Mouse (Mus musculus) intestine, postnatal 0 days (tissue): Measurements from ENCODE around the gene Ctxn1. TPM values are rescaled to one million over a fixed set of nuclear protein-coding genes. Genes with fewer than 3 reads are reported as not detected.

ENCODE experiments used
- ATAC-seq: fragments of 200-750 bp; cut with Nextera tagmentation; 2 replicates; pipeline ENCODE4 v1.8.0; 2017; ENCODE audit warnings: mild to moderate bottlenecking, moderate TSS enrichment, moderate library complexity
- H3K27ac ChIP-seq: fragments of 300-500 bp; sonication (generic); 2 replicates; pipeline ENCODE4 v1.5.1; 2014; ENCODE audit warnings: mild to moderate bottlenecking, low read depth, low read length, moderate library complexity
- H3K27me3 ChIP-seq: fragments of 300-500 bp; sonication (generic); replicated peaks from 2 replicates; pipeline ENCODE4 v1.6.1; 2014; ENCODE audit warnings: low read length, mixed read lengths; ENCODE audit not compliant: control insufficient read depth, insufficient read depth
- H3K36me3 ChIP-seq: fragments of 300-500 bp; sonication (generic); 2 replicates; pipeline ENCODE4 v1.6.1; 2014; ENCODE audit warnings: mild to moderate bottlenecking, moderate library complexity; ENCODE audit not compliant: control insufficient read depth, insufficient read depth
- H3K4me1 ChIP-seq: fragments of 300-500 bp; sonication (generic); replicated peaks from 2 replicates; pipeline ENCODE4 v1.6.1; 2014; ENCODE audit warnings: antibody characterized with exemption, low read length, mixed read lengths; ENCODE audit not compliant: control insufficient read depth, insufficient read depth
- H3K4me2 ChIP-seq: fragments of 300-500 bp; sonication (generic); replicated peaks from 2 replicates; pipeline ENCODE4 v1.6.1; 2014; ENCODE audit warnings: low read depth, mild to moderate bottlenecking, moderate library complexity
- H3K4me3 ChIP-seq: fragments of 300-500 bp; sonication (generic); 2 replicates; pipeline ENCODE4 v1.5.1; 2014; ENCODE audit warnings: low read depth, low read length
- H3K9ac ChIP-seq: fragments of 300-500 bp; sonication (generic); 2 replicates; pipeline ENCODE4 v1.6.1; 2014; ENCODE audit warnings: mild to moderate bottlenecking, low read depth, low read length
- H3K9me3 ChIP-seq: fragments of 300-500 bp; sonication (generic); 2 replicates; pipeline ENCODE4 v1.6.1; 2016; ENCODE audit warnings: mixed run types; ENCODE audit not compliant: control insufficient read depth
- CTCF ChIP-seq: sonication (generic); IDR thresholded peaks from 2 replicates; pipeline ENCODE4 v1.5.1; 2016; ENCODE audit warnings: low read depth, mild to moderate bottlenecking, control low read depth, antibody characterized with exemption, moderate library complexity
- WGBS: fragments of 180-500 bp; shearing (Covaris S2); extraction: QIAGEN DNeasy Blood & Tissue Kit; methylation state at CpG from one replicate; pipeline ENCODE4 v1.1.7; 2014; 5-methylcytosine and 5-hydroxymethylcytosine counted together
- polyA plus RNA-seq: library from polyadenylated mRNA; unstranded; fragments of >200 nt; fragmentation: Nextera tagmentation; extraction: Ambion mirVana; gene quantifications from 2 replicates; pipeline ENCODE4 v1.2.1, GENCODE M21; 2015

The Ctxn1 gene
- polyA plus RNA-seq, 1 experiment from 2014 or later: 29.4 TPM

DNA sequence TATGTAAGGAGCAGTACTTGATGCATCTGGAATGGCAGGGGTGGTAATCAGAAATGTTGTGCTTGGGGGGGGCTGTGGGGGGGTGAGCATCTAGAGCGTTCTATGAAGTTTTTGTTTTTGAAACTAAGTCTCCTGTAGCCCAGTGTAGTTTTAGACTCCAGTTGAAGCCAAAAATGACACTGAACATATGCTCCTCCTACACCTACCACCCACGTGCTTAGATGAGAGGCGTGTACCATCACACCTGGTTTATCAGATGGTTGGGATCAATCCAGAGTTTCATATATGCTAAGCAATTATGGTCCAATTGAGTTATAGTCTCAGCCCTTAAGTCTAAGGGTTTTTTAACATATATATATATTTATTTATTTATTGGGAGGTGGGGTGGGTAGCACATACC is 39.5 kb downstream of the Ctxn1 start:
- H3K36me3 ChIP-seq: no peaks in the 10 kb centered on the region
- 75% methylated on average over 3 of the region's 3 CpGs for WGBS
- no peak overlapping the region for H3K27ac ChIP-seq
- H3K9ac ChIP-seq: no peak overlapping the region
- H3K27me3 ChIP-seq: peaks cover 21% of the 10 kb centered on the region
- no peak overlapping the region for H3K4me3 ChIP-seq
- H3K4me1 ChIP-seq: 0 out of 2 replicates have a peak, but pooled peaks cover 8% of the 10 kb centered on the region
- no peak for TF ChIP-seq CTCF
- H3K9me3 ChIP-seq: no peaks in the 10 kb centered on the region
- H3K4me2 ChIP-seq: no peak overlapping the region
- ATAC-seq: no peak

DNA sequence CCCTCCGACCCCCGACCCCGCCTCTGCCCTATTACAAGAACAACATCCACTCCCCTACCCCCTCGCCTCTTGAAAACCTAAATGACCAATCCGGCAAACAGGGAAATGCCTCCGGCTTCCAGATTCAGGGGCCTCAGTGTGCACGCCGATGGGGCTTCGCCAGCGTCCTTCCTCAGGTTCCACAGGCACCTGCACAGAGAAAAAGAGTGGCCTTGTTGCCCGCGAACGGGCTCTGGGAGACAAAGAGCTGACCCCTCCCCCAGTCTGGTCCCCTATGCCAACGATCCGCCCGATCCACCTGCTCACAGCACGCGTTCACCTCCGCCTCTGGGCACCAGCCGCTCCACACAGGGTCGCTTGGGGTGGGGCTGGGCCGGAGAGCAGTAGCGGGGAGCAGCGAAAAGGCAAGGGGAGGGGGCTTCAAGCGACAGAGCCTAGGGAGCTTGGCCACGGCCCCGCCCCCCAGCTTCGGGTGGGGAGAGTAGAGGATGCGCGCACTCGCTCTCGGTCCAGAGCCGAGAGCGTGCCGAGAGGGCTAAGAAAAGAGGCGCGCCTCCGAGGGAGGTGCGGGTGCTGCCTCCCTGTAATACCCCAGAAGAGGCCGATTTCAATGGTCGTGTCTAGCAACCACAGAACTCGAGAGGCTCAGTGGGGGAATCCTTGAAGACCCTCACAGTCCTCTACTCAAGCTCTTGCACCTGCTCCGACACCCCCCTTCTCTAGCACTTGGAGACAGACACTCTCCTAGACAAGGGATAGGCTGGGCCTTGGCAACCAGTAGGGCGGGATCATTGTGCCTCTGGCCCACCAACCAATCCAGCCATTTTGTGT is 42.1 kb downstream of the Ctxn1 start, which contains the start of gene Prr36:
Gene Prr36, minus strand, starts transcription at position 669 of the 831 bp plus-strand sequence.
- WGBS: 2% methylated on average over 44 of the region's 44 CpGs
- peaks cover 16% of the 10 kb centered on the region for H3K4me1 ChIP-seq
- no peak within 1 kb of the TSS for H3K27ac ChIP-seq
- H3K9me3 ChIP-seq: no peaks in the 10 kb centered on the region
- no peak for TF ChIP-seq CTCF
- H3K4me3 ChIP-seq: peak within 1 kb of the TSS; percentile 46
- H3K36me3 ChIP-seq: no peaks in the 10 kb centered on the region
- peak within 1 kb of the TSS; percentile 72 for H3K4me2 ChIP-seq
- peak within 1 kb of the TSS; percentile 22; the same call in 1 of the 2 replicates for H3K9ac ChIP-seq
- H3K27me3 ChIP-seq: peaks cover 21% of the 10 kb centered on the region
- no peak for ATAC-seq

DNA sequence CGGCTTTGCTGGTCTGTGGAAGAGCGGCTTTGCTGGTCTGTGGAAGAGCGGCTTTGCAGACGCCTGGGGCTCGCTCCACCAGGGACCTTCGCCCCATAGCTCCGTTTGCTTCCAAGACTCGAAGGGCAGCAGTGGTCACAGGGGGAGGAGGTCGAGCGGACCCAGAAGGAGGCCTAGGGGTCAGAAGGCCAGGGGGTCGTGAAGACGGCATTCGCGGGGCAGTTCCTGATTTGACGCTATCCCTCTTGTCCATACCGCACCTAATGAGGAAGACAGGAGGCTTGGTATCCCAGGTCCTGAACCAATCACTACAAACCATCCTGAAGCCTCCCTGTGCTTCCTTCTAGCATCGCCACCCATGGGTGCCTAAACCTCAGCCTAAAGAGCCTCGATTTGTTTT is 42.8 kb downstream of the Ctxn1 start:
- no peaks in the 10 kb centered on the region for H3K36me3 ChIP-seq
- no peak overlapping the region for H3K27ac ChIP-seq
- H3K4me1 ChIP-seq: peaks cover 16% of the 10 kb centered on the region
- H3K9ac ChIP-seq: no peak overlapping the region; the same call in 1 of the 2 replicates
- no peaks in the 10 kb centered on the region for H3K9me3 ChIP-seq
- 11% methylated on average over 18 of the region's 18 CpGs for WGBS
- ATAC-seq: no peak
- peak overlapping the region; percentile 46 for H3K4me3 ChIP-seq
- TF ChIP-seq CTCF: no peak
- H3K4me2 ChIP-seq: peak overlapping the region; percentile 72
- H3K27me3 ChIP-seq: peaks cover 21% of the 10 kb centered on the region

DNA sequence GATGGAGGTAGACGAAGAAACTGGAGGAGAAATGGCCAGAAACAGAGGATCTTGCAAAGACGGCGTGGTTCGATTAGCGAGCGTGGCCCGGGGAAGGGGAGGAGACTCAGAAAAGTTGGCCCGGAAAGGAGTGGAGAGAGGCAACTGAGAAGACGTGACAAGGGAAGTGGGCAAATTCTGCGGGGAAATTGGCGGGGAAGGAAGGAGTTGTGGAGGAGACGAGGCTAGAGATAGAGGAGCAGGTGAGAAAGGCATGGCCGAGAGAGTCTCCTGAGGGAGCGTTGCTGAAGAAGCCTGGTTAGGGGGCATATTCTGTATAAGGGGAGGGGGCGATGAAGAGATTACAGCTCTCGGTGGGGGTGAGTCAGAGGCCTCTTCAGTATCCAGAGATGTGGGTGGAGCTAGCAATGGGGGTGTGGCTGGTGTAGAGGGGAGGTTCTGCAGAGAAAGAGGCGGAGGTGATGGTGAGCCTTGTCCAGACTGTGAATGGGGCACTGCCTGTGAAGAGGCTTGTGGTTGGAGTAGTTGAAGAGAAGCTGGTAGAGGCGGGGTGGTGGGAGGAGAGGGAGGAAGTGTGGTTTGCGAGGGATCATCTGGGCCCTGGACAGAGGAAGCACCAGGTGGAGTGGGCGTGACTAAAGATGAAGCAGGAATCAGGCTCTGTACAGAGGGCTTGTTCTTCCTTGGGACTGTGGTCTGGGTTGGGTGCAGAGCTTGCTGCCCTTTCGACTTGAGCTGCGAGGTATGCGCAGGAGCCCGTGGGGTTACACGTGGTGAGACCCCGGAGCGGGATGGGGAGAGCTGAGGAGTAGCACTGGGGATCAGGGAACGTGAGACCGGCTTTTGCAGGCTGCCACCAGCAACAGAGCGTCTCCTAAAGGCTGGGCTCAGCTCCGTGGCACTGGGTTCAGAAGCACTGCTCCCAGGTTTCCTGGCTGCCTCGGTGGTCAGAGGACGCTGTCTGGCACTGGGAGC is 44.8 kb downstream of the Ctxn1 start:
- peaks cover 21% of the 10 kb centered on the region for H3K27me3 ChIP-seq
- 5% methylated on average over 33 of the region's 33 CpGs for WGBS
- 0 out of 2 replicates have a peak overlapping the region, but pooled peaks have one; percentile 37 for H3K9ac ChIP-seq
- peak overlapping the region; percentile 90 for H3K4me2 ChIP-seq
- no peak for TF ChIP-seq CTCF
- H3K36me3 ChIP-seq: no peaks in the 10 kb centered on the region
- no peaks in the 10 kb centered on the region for H3K9me3 ChIP-seq
- peaks cover 16% of the 10 kb centered on the region for H3K4me1 ChIP-seq
- peak overlapping the region; percentile 41 for H3K4me3 ChIP-seq
- peak overlapping the region; percentile 64; the same call in 1 of the 2 replicates for H3K27ac ChIP-seq
- ATAC-seq: peak; percentile 81

DNA sequence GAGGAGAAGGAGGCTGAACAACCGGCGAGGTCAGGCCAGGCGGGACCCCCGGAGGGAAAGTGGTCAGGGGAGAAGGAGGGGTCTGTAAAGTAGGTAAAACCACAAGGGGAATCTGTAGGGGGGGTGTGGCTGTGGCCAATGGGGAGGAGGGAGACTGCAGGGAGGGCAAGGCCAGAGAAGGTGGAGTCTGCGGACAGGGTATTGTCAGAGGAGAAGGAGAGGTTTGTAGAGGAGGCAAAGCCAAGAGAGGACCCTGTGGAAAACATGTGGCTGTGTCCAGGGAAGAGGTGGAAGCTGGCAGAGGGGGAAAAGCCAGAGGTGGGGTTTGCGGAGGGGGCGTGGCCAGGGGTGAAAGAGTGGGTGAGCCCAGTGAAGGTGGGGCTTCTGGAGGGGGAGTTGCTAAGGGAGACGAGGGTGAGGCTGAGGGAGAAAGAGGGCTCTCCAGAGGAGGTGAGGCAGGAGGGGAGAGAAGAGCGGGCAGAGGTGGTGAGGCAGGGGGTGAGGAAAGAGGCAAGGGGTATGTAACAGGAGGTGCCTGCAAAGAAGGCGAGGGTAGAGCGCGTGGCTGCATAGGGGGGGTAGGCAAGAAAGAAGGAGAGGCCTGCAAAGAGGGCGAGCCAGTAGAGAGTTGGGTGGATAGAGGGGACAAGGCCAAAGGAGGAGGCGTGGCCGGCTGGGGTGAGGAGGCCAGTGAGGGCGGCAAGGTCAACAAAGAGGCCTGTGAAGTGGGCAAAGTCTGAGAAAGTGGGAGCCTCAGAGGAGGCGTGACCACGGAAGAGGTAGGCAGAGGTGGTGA is 45.7 kb downstream of the Ctxn1 start:
- Histone ChIP-seq H3K4me1 (peaks cover 16% of the 10 kb centered on the region), H3K4me2 (peak overlapping the region; percentile 90), H3K9me3 (no peaks in the 10 kb centered on the region), H3K27me3 (peaks cover 21% of the 10 kb centered on the region), H3K27ac (peak overlapping the region; percentile 21; the same call in 1 of the 2 replicates), H3K36me3 (no peaks in the 10 kb centered on the region), H3K4me3 (peak overlapping the region; percentile 41), H3K9ac (peak overlapping the region; percentile 37)
- no peak for TF ChIP-seq CTCF
- 3% methylated on average over 18 of the region's 18 CpGs for WGBS
- peak; percentile 67 for ATAC-seq
